Mouse (Mus musculus) testis, postnatal 14 days (tissue): ENCODE data around the gene Fyn.

Source experiments
- DNase-seq: peaks from one replicate; pipeline ENCODE4 v3.0.0; 2021; ENCODE audit warnings: low spot score

Fyn gene

GRCm38 (mm10) chr10:39471714-39472531, 103.3 kb downstream of the Fyn start:
- DNase-seq = no peak

GRCm38 (mm10) chr10:39472923-39473322, 104.3 kb downstream of the Fyn start:
- no peak for DNase-seq

- DNase-seq = no peak
Observed at GRCm38 (mm10) chr10:39479361-39479760, 110.7 kb downstream of the Fyn start.

GRCm38 (mm10) chr10:39484382-39484826, 115.7 kb downstream of the Fyn start:
- no peak for DNase-seq

GRCm38 (mm10) chr10:39484892-39485291, 116.2 kb downstream of the Fyn start:
- DNase-seq = no peak

GRCm38 (mm10) chr10:39485939-39486338, 117.3 kb downstream of the Fyn start:
- no peak for DNase-seq

- DNase-seq = no peak
Observed at GRCm38 (mm10) chr10:39486501-39487450, 118.1 kb downstream of the Fyn start.

- no peak for DNase-seq
Observed at GRCm38 (mm10) chr10:39487740-39488415, 119.2 kb downstream of the Fyn start.

GRCm38 (mm10) chr10:39488542-39488941, 119.9 kb downstream of the Fyn start:
- DNase-seq = no peak

- DNase-seq = no peak
Observed at GRCm38 (mm10) chr10:39488956-39489355, 120.3 kb downstream of the Fyn start.

GRCm38 (mm10) chr10:39490349-39491121, 121.9 kb downstream of the Fyn start:
- DNase-seq = no peak

GRCm38 (mm10) chr10:39492146-39492545, 123.5 kb downstream of the Fyn start:
- DNase-seq = no peak

- DNase-seq = no peak
Observed at GRCm38 (mm10) chr10:39493007-39493406, 124.4 kb downstream of the Fyn start.

- DNase-seq = no peak
Observed at GRCm38 (mm10) chr10:39498641-39499040, 130.0 kb downstream of the Fyn start.

- no peak for DNase-seq
Observed at GRCm38 (mm10) chr10:39501571-39501970, 132.9 kb downstream of the Fyn start.

- peak; percentile 44 for DNase-seq
Observed at GRCm38 (mm10) chr10:39501977-39502706, 133.5 kb downstream of the Fyn start.

- DNase-seq = no peak
Observed at GRCm38 (mm10) chr10:39503331-39503730, 134.7 kb downstream of the Fyn start.

- no peak for DNase-seq
Observed at GRCm38 (mm10) chr10:39505007-39505406, 136.4 kb downstream of the Fyn start.

GRCm38 (mm10) chr10:39505621-39506020, 137.0 kb downstream of the Fyn start:
- no peak for DNase-seq

- DNase-seq = no peak
Observed at GRCm38 (mm10) chr10:39506353-39506752, 137.7 kb downstream of the Fyn start.

- DNase-seq = peak; percentile 35
Observed at GRCm38 (mm10) chr10:39506831-39507230, 138.2 kb downstream of the Fyn start.
